Mouse (Mus musculus): Measurements from ENCODE around the gene Wdr25. TPM values are rescaled to one million over a fixed set of nuclear protein-coding genes. Genes with fewer than 3 reads are reported as not detected.

Gene Wdr25
- polyA plus RNA-seq, 1 experiment from 2014 or later, result 5.6 TPM

DNA sequence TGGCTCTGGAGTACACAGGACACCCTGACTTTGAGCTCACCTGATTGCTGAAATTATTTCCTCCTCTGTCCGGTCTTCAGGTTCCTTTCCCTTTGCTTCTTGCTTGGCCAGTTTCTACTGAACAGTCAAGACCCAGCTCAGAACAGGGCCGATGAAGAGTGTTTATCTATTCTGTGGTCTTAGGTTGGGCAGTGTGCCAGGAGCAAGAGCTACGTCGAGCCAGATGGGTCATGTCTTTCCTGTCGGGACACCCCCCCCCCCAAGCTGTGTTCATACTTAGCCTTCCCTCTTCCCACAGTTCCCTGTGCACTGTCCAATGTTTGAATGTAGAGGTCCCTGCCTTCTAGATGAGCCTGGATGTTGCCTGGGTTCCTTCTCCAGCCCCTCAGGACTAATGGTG is 7.9 kb downstream of the Wdr25 start:
- Histone ChIP-seq H3K4me2 (ENCODE audit: low read depth, low read length) (no peak overlapping the region), H3K27ac (replicated peaks; ENCODE audit: low read depth, low read length) (no peak overlapping the region), H3K36me3 (replicated peaks; ENCODE audit: control insufficient read depth, insufficient read depth, low read depth, low read length) (no peaks in the 10 kb centered on the region), H3K4me1 (ENCODE audit: control insufficient read depth, insufficient read depth, low read length) (no peaks in the 10 kb centered on the region), H3K4me3 (ENCODE audit: low read depth, low read length) (no peak overlapping the region), H3K27me3 (ENCODE audit: control insufficient read depth, insufficient read depth, low read length) (no peaks in the 10 kb centered on the region), H3K9ac (replicated peaks; ENCODE audit: low read length) (no peak overlapping the region), H3K9me3 (replicated peaks; ENCODE audit: control insufficient read depth, low read length) (no peaks in the 10 kb centered on the region)
- 85% methylated on average over 5 of the region's 5 CpGs for WGBS
- ATAC-seq (replicated peaks; ENCODE audit: insufficient number of reproducible peaks, low FRiP score, low TSS enrichment, low read depth), result no peak
- DNase-seq (ENCODE audit: low spot score), result no peak

DNA sequence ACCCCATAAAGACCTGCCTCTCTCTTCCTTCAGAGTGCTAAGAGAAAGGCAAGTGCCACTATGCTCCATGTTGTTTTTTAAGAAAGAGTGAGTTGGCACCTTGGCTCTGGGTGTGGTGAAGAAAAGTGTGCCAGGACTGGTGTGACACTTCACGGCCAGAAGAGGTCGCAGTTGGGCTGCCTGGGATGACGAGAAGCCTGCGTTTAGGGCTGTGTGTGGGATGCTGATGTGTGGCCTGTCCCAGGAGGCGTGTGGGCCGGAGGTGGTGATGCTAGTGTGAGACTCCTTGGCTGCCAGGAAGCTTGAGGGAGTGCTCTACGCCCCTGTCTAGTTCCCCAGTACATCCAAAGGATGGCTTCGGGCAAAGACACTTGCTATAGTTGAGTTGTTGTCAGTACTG is 9.5 kb downstream of the Wdr25 start:
- Histone ChIP-seq H3K27me3 (ENCODE audit: control insufficient read depth, insufficient read depth, low read length) (no peaks in the 10 kb centered on the region), H3K36me3 (replicated peaks; ENCODE audit: control insufficient read depth, insufficient read depth, low read depth, low read length) (no peaks in the 10 kb centered on the region), H3K4me1 (ENCODE audit: control insufficient read depth, insufficient read depth, low read length) (no peaks in the 10 kb centered on the region), H3K4me3 (ENCODE audit: low read depth, low read length) (no peak overlapping the region), H3K9me3 (replicated peaks; ENCODE audit: control insufficient read depth, low read length) (no peaks in the 10 kb centered on the region), H3K9ac (replicated peaks; ENCODE audit: low read length) (no peak overlapping the region), H3K27ac (replicated peaks; ENCODE audit: low read depth, low read length) (no peak overlapping the region), H3K4me2 (ENCODE audit: low read depth, low read length) (no peak overlapping the region)
- ATAC-seq (replicated peaks; ENCODE audit: insufficient number of reproducible peaks, low FRiP score, low TSS enrichment, low read depth) (peak; percentile 34; the same call in 1 of the 2 replicates), DNase-seq (ENCODE audit: low spot score) (peak; percentile 65)
- WGBS, result 17% methylated on average over 8 of the region's 8 CpGs

DNA sequence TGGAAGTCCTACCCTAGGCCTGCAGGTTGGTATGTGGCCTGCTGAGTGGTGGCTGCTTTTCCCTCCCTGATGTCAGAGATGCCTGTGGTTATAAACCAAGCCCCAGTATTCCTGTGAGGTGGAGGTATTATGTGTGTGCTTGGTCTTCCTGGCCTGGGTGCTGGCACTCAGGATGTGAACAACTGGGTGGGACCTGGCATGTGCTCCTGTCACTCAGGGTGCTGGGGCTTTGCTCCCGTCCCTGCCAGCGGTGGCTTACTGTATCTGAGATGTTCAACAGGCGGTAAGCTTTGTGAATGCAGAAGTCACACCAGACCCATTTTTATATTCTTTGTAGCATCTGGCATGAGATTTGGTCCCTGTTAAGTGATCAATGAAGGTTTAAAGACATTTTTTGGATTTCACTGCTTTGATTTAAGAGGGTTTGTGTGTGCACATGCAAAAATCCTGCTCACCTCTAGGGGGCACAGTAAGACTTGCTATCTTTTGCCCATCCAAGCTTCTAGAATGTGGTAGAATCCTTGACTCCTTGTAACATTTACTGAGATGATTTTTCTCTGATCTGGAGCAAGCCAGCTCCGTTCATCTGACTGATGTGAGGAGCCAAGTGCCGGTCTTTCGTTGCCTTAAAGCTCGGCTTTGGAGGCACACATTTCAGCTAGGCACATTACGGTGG is 10.3 kb downstream of the Wdr25 start:
- no peaks in the 10 kb centered on the region for H3K27me3 ChIP-seq (ENCODE audit: control insufficient read depth, insufficient read depth, low read length)
- ATAC-seq (replicated peaks; ENCODE audit: insufficient number of reproducible peaks, low FRiP score, low TSS enrichment, low read depth) (no peak; the same call in 1 of the 2 replicates), DNase-seq (ENCODE audit: low spot score) (peak; percentile 80)
- H3K27ac ChIP-seq (replicated peaks; ENCODE audit: low read depth, low read length), result no peak overlapping the region
- no peaks in the 10 kb centered on the region for H3K36me3 ChIP-seq (replicated peaks; ENCODE audit: control insufficient read depth, insufficient read depth, low read depth, low read length)
- no peak overlapping the region for H3K4me3 ChIP-seq (ENCODE audit: low read depth, low read length)
- H3K9me3 ChIP-seq (replicated peaks; ENCODE audit: control insufficient read depth, low read length), result no peaks in the 10 kb centered on the region
- H3K4me2 ChIP-seq (ENCODE audit: low read depth, low read length), result no peak overlapping the region
- 81% methylated on average over 8 of the region's 8 CpGs for WGBS
- H3K9ac ChIP-seq (replicated peaks; ENCODE audit: low read length), result no peak overlapping the region
- no peaks in the 10 kb centered on the region for H3K4me1 ChIP-seq (ENCODE audit: control insufficient read depth, insufficient read depth, low read length)

DNA sequence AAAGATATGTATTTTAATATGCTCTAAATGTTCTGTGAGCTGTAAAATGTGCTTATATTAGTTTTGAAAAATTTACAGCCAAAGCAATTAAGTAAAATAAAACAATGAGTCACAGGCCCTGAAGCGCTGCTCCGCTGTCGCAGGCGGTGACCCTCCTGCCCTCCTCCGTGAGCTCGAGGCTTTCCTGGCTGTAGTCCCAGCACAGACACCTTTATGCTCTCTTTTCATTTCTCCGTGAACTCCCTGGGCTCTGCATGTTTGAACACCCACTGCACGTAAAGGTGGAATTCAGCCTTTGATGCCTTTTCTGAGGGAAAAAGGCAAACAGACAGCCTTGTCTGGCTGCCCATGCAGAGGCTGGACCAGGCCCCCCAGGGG is 10.8 kb downstream of the Wdr25 start:
- DNase-seq (ENCODE audit: low spot score) (no peak), ATAC-seq (replicated peaks; ENCODE audit: insufficient number of reproducible peaks, low FRiP score, low TSS enrichment, low read depth) (no peak)
- H3K9me3 ChIP-seq (replicated peaks; ENCODE audit: control insufficient read depth, low read length), result no peaks in the 10 kb centered on the region
- H3K4me2 ChIP-seq (ENCODE audit: low read depth, low read length), result no peak overlapping the region
- no peaks in the 10 kb centered on the region for H3K4me1 ChIP-seq (ENCODE audit: control insufficient read depth, insufficient read depth, low read length)
- no peaks in the 10 kb centered on the region for H3K36me3 ChIP-seq (replicated peaks; ENCODE audit: control insufficient read depth, insufficient read depth, low read depth, low read length)
- no peaks in the 10 kb centered on the region for H3K27me3 ChIP-seq (ENCODE audit: control insufficient read depth, insufficient read depth, low read length)
- no peak overlapping the region for H3K4me3 ChIP-seq (ENCODE audit: low read depth, low read length)
- WGBS, result 46% methylated on average over 8 of the region's 8 CpGs
- no peak overlapping the region for H3K9ac ChIP-seq (replicated peaks; ENCODE audit: low read length)
- no peak overlapping the region for H3K27ac ChIP-seq (replicated peaks; ENCODE audit: low read depth, low read length)

DNA sequence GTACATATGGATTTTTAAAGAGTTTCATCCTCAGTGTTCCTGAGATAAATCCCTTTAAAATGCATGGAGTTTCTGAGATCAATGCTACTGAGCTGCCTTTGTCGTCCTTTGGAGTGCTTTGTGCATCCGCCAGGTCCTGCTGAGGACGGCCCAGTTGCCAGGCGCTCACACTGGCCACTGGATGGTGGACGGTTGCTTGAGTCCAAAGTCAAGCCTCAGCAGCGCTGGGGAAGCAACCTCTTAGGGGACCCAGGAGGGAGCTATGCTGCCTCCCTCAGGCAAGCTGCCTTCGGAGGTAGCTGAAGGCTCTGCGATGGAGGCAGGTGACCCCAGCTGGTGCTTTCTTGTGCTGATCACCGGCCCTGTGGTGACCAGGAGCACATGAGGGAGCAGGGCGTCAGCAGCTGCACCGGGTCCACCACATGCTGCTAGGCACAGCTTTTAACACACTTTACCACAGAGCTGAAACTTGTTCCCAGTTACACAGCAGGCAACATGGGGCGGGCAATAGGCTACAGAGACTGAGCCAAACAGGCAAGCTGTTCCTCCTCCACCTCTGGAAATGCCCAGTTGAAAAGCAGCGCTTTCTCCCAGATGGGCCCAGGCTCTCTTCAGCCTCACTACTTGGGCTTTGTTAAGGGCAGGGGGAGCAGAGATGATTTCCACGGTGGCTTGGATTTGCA is 12.3 kb downstream of the Wdr25 start:
- peaks cover 3% of the 10 kb centered on the region; the same call in 1 of the 2 replicates for H3K4me1 ChIP-seq (ENCODE audit: control insufficient read depth, insufficient read depth, low read length)
- DNase-seq (ENCODE audit: low spot score) (no peak), ATAC-seq (replicated peaks; ENCODE audit: insufficient number of reproducible peaks, low FRiP score, low TSS enrichment, low read depth) (no peak)
- H3K27me3 ChIP-seq (ENCODE audit: control insufficient read depth, insufficient read depth, low read length), result no peaks in the 10 kb centered on the region
- WGBS, result 43% methylated on average over 14 of the region's 14 CpGs
- H3K4me2 ChIP-seq (ENCODE audit: low read depth, low read length), result no peak overlapping the region
- no peaks in the 10 kb centered on the region for H3K9me3 ChIP-seq (replicated peaks; ENCODE audit: control insufficient read depth, low read length)
- H3K9ac ChIP-seq (replicated peaks; ENCODE audit: low read length), result no peak overlapping the region
- H3K36me3 ChIP-seq (replicated peaks; ENCODE audit: control insufficient read depth, insufficient read depth, low read depth, low read length), result no peaks in the 10 kb centered on the region
- no peak overlapping the region for H3K4me3 ChIP-seq (ENCODE audit: low read depth, low read length)
- no peak overlapping the region for H3K27ac ChIP-seq (replicated peaks; ENCODE audit: low read depth, low read length)

DNA sequence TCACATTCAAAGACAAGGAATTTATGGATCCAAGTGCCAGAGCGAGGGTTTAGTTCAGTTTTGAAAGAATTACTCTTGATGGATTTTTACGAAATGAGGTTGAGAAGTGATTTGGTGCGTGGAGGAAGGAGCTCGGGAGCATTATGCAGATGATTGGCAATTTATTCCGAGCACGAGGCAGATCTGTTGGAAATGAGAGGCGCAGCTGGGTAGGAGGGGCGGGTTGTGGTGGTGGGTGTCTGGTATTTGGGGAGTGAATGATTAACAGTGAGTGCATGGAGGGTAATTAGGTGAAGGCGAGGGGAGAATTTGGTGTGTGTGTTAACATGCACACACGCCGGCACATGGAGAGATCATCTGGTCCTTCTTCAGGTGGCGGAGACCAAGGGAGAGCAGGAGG is 13.0 kb downstream of the Wdr25 start:
- Histone ChIP-seq H3K4me1 (ENCODE audit: control insufficient read depth, insufficient read depth, low read length) (peaks cover 3% of the 10 kb centered on the region; the same call in 1 of the 2 replicates), H3K9ac (replicated peaks; ENCODE audit: low read length) (no peak overlapping the region), H3K27ac (replicated peaks; ENCODE audit: low read depth, low read length) (no peak overlapping the region), H3K4me2 (ENCODE audit: low read depth, low read length) (no peak overlapping the region), H3K4me3 (ENCODE audit: low read depth, low read length) (no peak overlapping the region), H3K27me3 (ENCODE audit: control insufficient read depth, insufficient read depth, low read length) (no peaks in the 10 kb centered on the region), H3K9me3 (replicated peaks; ENCODE audit: control insufficient read depth, low read length) (no peaks in the 10 kb centered on the region), H3K36me3 (replicated peaks; ENCODE audit: control insufficient read depth, insufficient read depth, low read depth, low read length) (no peaks in the 10 kb centered on the region)
- 67% methylated on average over 12 of the region's 12 CpGs for WGBS
- ATAC-seq (replicated peaks; ENCODE audit: insufficient number of reproducible peaks, low FRiP score, low TSS enrichment, low read depth), result no peak
- DNase-seq (ENCODE audit: low spot score), result no peak

DNA sequence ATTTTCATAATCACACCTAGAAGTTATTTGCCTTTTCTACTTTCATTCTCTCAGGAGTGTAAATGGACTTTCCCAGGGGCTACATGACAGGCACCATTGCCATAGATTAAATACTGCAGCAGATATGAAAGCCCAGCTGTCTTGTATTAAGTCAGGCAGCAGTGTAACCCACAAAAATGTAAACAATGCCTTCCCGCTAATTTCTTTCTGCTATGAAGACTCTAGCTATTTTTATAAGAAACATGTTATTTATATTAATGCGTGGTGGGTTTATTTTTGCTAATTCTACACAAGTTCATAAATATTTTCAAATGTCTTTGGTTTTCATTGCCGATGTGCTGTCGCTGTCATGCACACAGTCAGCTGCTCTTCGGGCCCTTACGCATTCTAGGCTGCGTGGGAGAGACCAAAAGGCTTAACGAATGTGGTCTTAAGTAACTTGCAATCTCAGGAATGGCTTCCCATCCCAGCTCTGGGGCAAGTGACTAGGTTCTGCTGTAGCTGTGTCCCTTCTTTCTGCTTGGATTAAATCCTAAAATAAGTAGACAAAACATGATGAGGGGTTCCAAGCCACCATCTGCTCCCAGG is 16.5 kb downstream of the Wdr25 start:
- DNase-seq (ENCODE audit: low spot score), result peak; percentile 49
- peaks cover 3% of the 10 kb centered on the region; the same call in 1 of the 2 replicates for H3K4me1 ChIP-seq (ENCODE audit: control insufficient read depth, insufficient read depth, low read length)
- H3K9me3 ChIP-seq (replicated peaks; ENCODE audit: control insufficient read depth, low read length), result no peaks in the 10 kb centered on the region
- no peak overlapping the region for H3K27ac ChIP-seq (replicated peaks; ENCODE audit: low read depth, low read length)
- no peak overlapping the region for H3K4me3 ChIP-seq (ENCODE audit: low read depth, low read length)
- no peak overlapping the region for H3K4me2 ChIP-seq (ENCODE audit: low read depth, low read length)
- no peaks in the 10 kb centered on the region for H3K36me3 ChIP-seq (replicated peaks; ENCODE audit: control insufficient read depth, insufficient read depth, low read depth, low read length)
- no peak overlapping the region for H3K9ac ChIP-seq (replicated peaks; ENCODE audit: low read length)
- no peaks in the 10 kb centered on the region for H3K27me3 ChIP-seq (ENCODE audit: control insufficient read depth, insufficient read depth, low read length)
- WGBS, result 65% methylated on average over 8 of the region's 8 CpGs
- no peak for ATAC-seq (replicated peaks; ENCODE audit: insufficient number of reproducible peaks, low FRiP score, low TSS enrichment, low read depth)

DNA sequence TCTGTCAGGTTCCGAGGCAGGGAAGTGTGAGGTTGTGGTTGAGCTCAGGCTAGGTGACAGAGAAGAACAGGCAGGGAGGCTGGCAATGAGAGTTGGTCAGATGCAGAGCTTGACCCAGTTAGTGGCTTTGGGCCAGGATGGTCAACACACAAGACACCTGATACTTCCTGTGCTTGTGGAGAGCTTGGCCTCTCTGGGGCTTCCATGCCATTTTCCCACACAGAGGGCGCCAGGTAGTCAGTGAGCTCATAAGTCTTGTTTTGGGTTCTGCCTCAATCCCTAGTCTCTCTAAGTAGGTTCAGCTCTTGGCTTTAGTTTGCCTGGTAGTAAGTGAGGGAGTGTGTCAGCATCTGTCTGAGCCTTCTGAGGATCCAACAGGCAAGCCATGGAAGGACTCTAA is 19.0 kb downstream of the Wdr25 start:
- H3K27ac ChIP-seq (replicated peaks; ENCODE audit: low read depth, low read length), result no peak overlapping the region
- DNase-seq (ENCODE audit: low spot score), result no peak
- no peaks in the 10 kb centered on the region for H3K27me3 ChIP-seq (ENCODE audit: control insufficient read depth, insufficient read depth, low read length)
- no peaks in the 10 kb centered on the region for H3K9me3 ChIP-seq (replicated peaks; ENCODE audit: control insufficient read depth, low read length)
- peaks cover 9% of the 10 kb centered on the region; the same call in 1 of the 2 replicates for H3K4me1 ChIP-seq (ENCODE audit: control insufficient read depth, insufficient read depth, low read length)
- no peak overlapping the region for H3K4me3 ChIP-seq (ENCODE audit: low read depth, low read length)
- H3K4me2 ChIP-seq (ENCODE audit: low read depth, low read length), result no peak overlapping the region
- no peak for ATAC-seq (replicated peaks; ENCODE audit: insufficient number of reproducible peaks, low FRiP score, low TSS enrichment, low read depth)
- no peak overlapping the region for H3K9ac ChIP-seq (replicated peaks; ENCODE audit: low read length)
- 81% methylated on average over 2 of the region's 2 CpGs for WGBS
- no peaks in the 10 kb centered on the region for H3K36me3 ChIP-seq (replicated peaks; ENCODE audit: control insufficient read depth, insufficient read depth, low read depth, low read length)

Data from embryonic facial prominence, embryonic 11.5 days (tissue).